Mouse (Mus musculus) limb, embryonic 15.5 days (tissue): ENCODE results near the gene Sec14l5. TPM values are rescaled to one million over a fixed set of nuclear protein-coding genes. Genes with fewer than 3 reads are reported as not detected.
A peak's percentile ranks its signal among the peaks of the same experiment; 100 is the strongest.

Experiments used
- ATAC-seq: fragments of 200-750 bp; cut with Nextera tagmentation; 2 replicates; pipeline ENCODE4 v1.8.0; 2017; ENCODE audit warnings: low read depth, moderate TSS enrichment; ENCODE audit not compliant: insufficient number of reproducible peaks, low FRiP score, low TSS enrichment
- H3K27ac ChIP-seq: fragments of 300-500 bp; sonication (generic); 2 replicates; pipeline ENCODE4 v1.5.1; 2015; ENCODE audit warnings: moderate library complexity, mild to moderate bottlenecking, inconsistent platforms
- H3K27me3 ChIP-seq: fragments of 300-500 bp; sonication (generic); 2 replicates; pipeline ENCODE4 v1.6.1; 2015; ENCODE audit warnings: inconsistent platforms
- H3K36me3 ChIP-seq: fragments of 300-500 bp; sonication (generic); 2 replicates; pipeline ENCODE4 v1.6.1; 2015; ENCODE audit warnings: inconsistent platforms
- H3K4me1 ChIP-seq: fragments of 300-500 bp; sonication (generic); 2 replicates; pipeline ENCODE4 v1.6.1; 2015; ENCODE audit warnings: inconsistent platforms
- H3K4me2 ChIP-seq: fragments of 300-500 bp; sonication (generic); 2 replicates; pipeline ENCODE4 v1.6.1; 2015; ENCODE audit warnings: mild to moderate bottlenecking, inconsistent platforms
- H3K4me3 ChIP-seq: fragments of 300-500 bp; sonication (generic); 2 replicates; pipeline ENCODE4 v1.5.1; 2015; ENCODE audit warnings: mild to moderate bottlenecking, inconsistent platforms
- H3K9ac ChIP-seq: fragments of 300-500 bp; sonication (generic); 2 replicates; pipeline ENCODE4 v1.6.1; 2015; ENCODE audit warnings: inconsistent platforms
- H3K9me3 ChIP-seq: fragments of 300-500 bp; sonication (generic); 2 replicates; pipeline ENCODE4 v1.6.1; 2016; ENCODE audit warnings: inconsistent platforms
- WGBS: fragments of 180-500 bp; shearing (Covaris S2); methylation state at CpG from one replicate; pipeline ENCODE4 v1.1.7; 2015; 5-methylcytosine and 5-hydroxymethylcytosine counted together
- polyA plus RNA-seq: library from polyadenylated mRNA; unstranded; fragments of >200 nt; fragmentation: Nextera tagmentation; extraction: Ambion mirVana; gene quantifications from 2 replicates; pipeline ENCODE4 v1.2.1, GENCODE M21; 2015

The Sec14l5 gene
- polyA plus RNA-seq: 0.09 and 0.29 TPM in 2 replicates

GRCm38 (mm10) chr16:5147037-5147385 lies at the start of gene Sec14l5:
Sec14l5 (plus strand) TSS chr16:5147109.
- Histone ChIP-seq H3K4me1 (peaks cover 13% of the 10 kb centered on the region), H3K27ac (no peak within 1 kb of the TSS), H3K27me3 (peaks cover 34% of the 10 kb centered on the region), H3K9me3 (no peaks in the 10 kb centered on the region), H3K4me2 (peak within 1 kb of the TSS; percentile 52), H3K4me3 (peak within 1 kb of the TSS; percentile 34), H3K36me3 (no peaks in the 10 kb centered on the region), H3K9ac (0 out of 2 replicates have a peak within 1 kb of the TSS, but pooled peaks have one; percentile 15)
- 16% methylated on average over 13 of the region's 13 CpGs for WGBS
- no peak for ATAC-seq

DNA sequence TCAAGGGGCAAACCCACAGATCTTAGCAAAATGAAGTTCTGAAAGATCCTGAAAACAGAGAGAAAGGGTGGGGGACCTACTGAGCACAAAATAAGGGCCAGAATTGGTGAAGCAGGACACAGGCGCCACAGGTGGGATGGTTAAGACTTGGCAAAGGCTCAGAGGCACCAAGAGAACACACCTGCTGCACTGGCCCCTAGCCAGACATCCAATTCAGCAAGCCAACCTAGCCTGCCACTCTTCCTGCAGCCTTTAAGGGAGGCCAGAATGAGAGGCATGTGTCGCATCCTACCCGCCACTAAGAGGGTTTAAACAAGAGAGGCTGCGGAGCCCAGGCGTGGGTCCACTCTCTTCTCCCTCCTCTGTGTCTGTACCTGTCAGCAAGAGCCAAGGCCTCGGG lies 45.9 kb upstream of the Sec14l5 start:
- Histone ChIP-seq H3K9ac (no peak overlapping the region), H3K36me3 (no peaks in the 10 kb centered on the region), H3K4me2 (no peak overlapping the region), H3K27ac (no peak overlapping the region), H3K4me3 (no peak overlapping the region), H3K9me3 (no peaks in the 10 kb centered on the region), H3K4me1 (no peaks in the 10 kb centered on the region), H3K27me3 (no peaks in the 10 kb centered on the region)
- 64% methylated on average over 6 of the region's 6 CpGs for WGBS
- ATAC-seq: no peak

DNA sequence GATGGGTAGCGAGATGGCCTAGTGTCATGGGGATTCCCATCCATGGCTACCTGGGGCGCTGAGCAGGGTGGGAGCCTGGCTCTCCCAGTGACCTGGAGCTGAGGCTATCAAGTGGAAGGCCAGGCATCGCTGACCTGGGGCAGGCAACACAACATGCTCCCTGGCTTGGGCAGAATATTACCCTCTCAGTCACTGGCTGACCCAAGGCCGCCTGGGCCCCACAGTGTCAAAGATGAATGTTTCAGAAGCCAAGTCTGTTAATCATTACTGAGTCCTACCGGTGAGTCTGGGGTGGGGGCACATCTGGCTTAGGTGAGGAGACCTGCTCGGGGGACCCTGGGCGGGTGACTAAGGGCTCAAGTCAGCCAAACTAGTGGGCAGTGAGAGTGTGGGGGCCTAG lies 37.0 kb upstream of the Sec14l5 start:
- Histone ChIP-seq H3K9ac (no peak overlapping the region), H3K27me3 (no peaks in the 10 kb centered on the region), H3K27ac (no peak overlapping the region), H3K4me2 (no peak overlapping the region), H3K9me3 (no peaks in the 10 kb centered on the region), H3K4me3 (no peak overlapping the region), H3K4me1 (peaks cover 19% of the 10 kb centered on the region), H3K36me3 (no peaks in the 10 kb centered on the region)
- no peak for ATAC-seq
- WGBS: 66% methylated on average over 7 of the region's 7 CpGs

DNA sequence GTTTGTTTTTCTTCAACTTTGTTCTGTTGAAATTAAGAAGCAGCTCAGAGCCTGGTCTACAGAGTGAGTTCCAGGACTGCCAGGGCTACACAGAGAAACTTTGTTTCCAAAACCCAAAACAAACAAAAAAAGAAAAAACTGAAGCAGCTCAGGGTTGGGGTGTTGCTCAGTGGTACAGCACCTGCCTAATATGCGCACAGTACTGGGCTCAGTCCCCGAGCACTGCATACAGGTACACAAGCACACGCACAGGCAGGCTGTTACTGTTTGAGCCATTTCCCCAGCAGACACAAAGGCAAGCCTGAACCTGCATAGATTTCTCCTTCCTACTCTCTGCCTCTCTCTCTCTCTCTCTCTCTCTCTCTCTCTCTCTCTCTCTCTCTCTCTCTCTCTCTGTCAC lies 35.9 kb upstream of the Sec14l5 start:
- Histone ChIP-seq H3K9me3 (no peaks in the 10 kb centered on the region), H3K36me3 (no peaks in the 10 kb centered on the region), H3K9ac (no peak overlapping the region), H3K4me1 (peaks cover 19% of the 10 kb centered on the region), H3K4me2 (no peak overlapping the region), H3K4me3 (no peak overlapping the region), H3K27ac (no peak overlapping the region), H3K27me3 (peaks cover 4% of the 10 kb centered on the region; the same call in 1 of the 2 replicates)
- ATAC-seq: no peak
- WGBS: 83% methylated on average over 3 of the region's 3 CpGs

GRCm38 (mm10) chr16:5113002-5113550 lies 33.8 kb upstream of the Sec14l5 start:
- H3K9me3 ChIP-seq: no peaks in the 10 kb centered on the region
- ATAC-seq: no peak
- peaks cover 19% of the 10 kb centered on the region for H3K4me1 ChIP-seq
- H3K36me3 ChIP-seq: no peaks in the 10 kb centered on the region
- H3K9ac ChIP-seq: no peak overlapping the region
- WGBS: 45% methylated on average over 4 of the region's 4 CpGs
- no peak overlapping the region for H3K4me3 ChIP-seq
- peaks cover 4% of the 10 kb centered on the region; the same call in 1 of the 2 replicates for H3K27me3 ChIP-seq
- peak overlapping the region; percentile 62 for H3K27ac ChIP-seq
- no peak overlapping the region for H3K4me2 ChIP-seq

DNA sequence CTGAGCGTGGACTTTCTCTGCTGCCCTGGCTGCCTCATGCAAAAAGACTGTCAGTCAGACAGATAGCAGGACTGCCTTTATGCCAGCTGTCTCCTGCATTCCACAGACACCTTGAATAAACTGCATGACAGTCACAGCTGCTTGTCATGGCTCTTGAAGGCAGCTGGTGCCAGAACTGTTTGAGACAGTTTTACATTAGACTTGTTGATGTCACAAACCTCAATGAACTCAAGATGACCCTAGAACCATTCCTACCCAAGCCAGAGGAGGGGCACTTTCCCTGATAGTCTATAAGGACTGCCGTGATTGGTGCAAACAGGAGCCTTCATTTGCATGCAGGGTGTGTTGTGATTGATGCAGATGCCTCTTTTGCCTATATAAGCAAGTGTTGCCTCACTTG lies 33.3 kb upstream of the Sec14l5 start:
- H3K27ac ChIP-seq: no peak overlapping the region
- peak; percentile 35; the same call in 1 of the 2 replicates for ATAC-seq

GRCm38 (mm10) chr16:5119385-5119784 lies 27.5 kb upstream of the Sec14l5 start:
- H3K27me3 ChIP-seq: peaks cover 19% of the 10 kb centered on the region
- no peaks in the 10 kb centered on the region for H3K9me3 ChIP-seq
- H3K4me2 ChIP-seq: no peak overlapping the region
- no peak for ATAC-seq
- H3K9ac ChIP-seq: no peak overlapping the region
- H3K4me1 ChIP-seq: peaks cover 5% of the 10 kb centered on the region; the same call in 1 of the 2 replicates
- no peak overlapping the region for H3K27ac ChIP-seq
- WGBS: 65% methylated on average over 4 of the region's 4 CpGs
- H3K4me3 ChIP-seq: no peak overlapping the region
- H3K36me3 ChIP-seq: no peaks in the 10 kb centered on the region

More for the DNA sequence above, 33.3 kb upstream of the Sec14l5 start:
- H3K4me2 ChIP-seq: no peak overlapping the region
- no peak overlapping the region for H3K4me3 ChIP-seq
- H3K27me3 ChIP-seq: peaks cover 4% of the 10 kb centered on the region; the same call in 1 of the 2 replicates
- H3K9ac ChIP-seq: no peak overlapping the region
- WGBS: 56% methylated on average over 2 of the region's 2 CpGs
- H3K9me3 ChIP-seq: no peaks in the 10 kb centered on the region
- no peaks in the 10 kb centered on the region for H3K36me3 ChIP-seq
- H3K4me1 ChIP-seq: peaks cover 19% of the 10 kb centered on the region

DNA sequence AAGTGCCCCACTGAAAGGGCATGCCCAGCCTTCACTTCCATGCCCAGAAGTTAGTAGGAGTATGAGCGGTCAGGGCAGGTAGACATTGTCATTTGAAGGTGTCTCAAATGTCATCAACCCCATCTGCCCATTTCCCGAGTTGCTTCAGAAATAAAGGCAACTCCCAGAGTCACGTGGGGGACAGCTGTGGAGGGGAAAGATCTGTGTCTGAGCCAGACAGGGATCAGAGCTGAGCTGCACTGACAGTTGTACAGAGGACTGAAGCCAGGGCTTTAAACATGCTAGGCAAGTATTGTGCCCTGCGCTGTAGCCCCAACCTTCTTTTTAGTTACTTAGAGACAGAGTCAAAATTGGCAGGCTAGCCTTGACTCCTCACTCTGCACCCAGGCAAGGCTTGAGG lies 27.1 kb upstream of the Sec14l5 start:
- H3K36me3 ChIP-seq: no peaks in the 10 kb centered on the region
- H3K27me3 ChIP-seq: peaks cover 19% of the 10 kb centered on the region
- 76% methylated on average over 4 of the region's 4 CpGs for WGBS
- H3K27ac ChIP-seq: no peak overlapping the region
- no peak overlapping the region for H3K4me3 ChIP-seq
- no peak overlapping the region for H3K4me2 ChIP-seq
- H3K4me1 ChIP-seq: peaks cover 5% of the 10 kb centered on the region; the same call in 1 of the 2 replicates
- no peak for ATAC-seq
- H3K9me3 ChIP-seq: no peaks in the 10 kb centered on the region
- H3K9ac ChIP-seq: no peak overlapping the region

GRCm38 (mm10) chr16:5123476-5123875 lies 23.4 kb upstream of the Sec14l5 start:
- Histone ChIP-seq H3K9ac (no peak overlapping the region), H3K4me2 (no peak overlapping the region), H3K27ac (no peak overlapping the region), H3K36me3 (no peaks in the 10 kb centered on the region), H3K27me3 (peaks cover 23% of the 10 kb centered on the region), H3K4me1 (peaks cover 7% of the 10 kb centered on the region; the same call in 1 of the 2 replicates), H3K4me3 (no peak overlapping the region), H3K9me3 (no peaks in the 10 kb centered on the region)
- no peak for ATAC-seq
- 59% methylated on average over 6 of the region's 6 CpGs for WGBS

- WGBS: 47% methylated on average over 2 of the region's 2 CpGs
- Histone ChIP-seq H3K27me3 (peaks cover 66% of the 10 kb centered on the region), H3K4me2 (peak overlapping the region; percentile 51; the same call in 1 of the 2 replicates), H3K4me3 (no peak overlapping the region), H3K4me1 (peaks cover 32% of the 10 kb centered on the region), H3K36me3 (no peaks in the 10 kb centered on the region), H3K9ac (no peak overlapping the region), H3K9me3 (no peaks in the 10 kb centered on the region), H3K27ac (no peak overlapping the region)
- no peak for ATAC-seq
Measured at GRCm38 (mm10) chr16:5130196-5130595, 16.7 kb upstream of the Sec14l5 start.

DNA sequence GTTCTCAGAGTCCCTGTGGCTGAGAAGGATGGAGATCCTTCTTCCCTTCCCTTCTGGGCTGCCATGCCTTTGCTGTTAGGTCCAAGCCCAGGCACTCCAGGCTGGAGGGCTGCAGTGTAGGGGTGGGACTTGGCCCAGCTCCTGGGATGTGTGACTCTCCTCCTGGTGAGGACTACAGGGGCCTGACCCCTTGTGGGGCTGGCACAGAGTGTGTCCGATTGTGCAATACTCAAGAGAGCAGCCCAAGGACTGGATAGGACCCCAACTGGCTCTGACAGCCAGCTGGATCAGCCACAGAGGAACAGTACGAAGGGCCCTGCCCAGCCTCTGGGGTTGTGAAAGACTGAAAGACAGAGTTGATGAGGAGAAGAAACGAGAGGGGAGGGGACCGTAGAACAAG lies 16.1 kb upstream of the Sec14l5 start:
- WGBS: 20% methylated on average over 4 of the region's 4 CpGs
- Histone ChIP-seq H3K9me3 (no peaks in the 10 kb centered on the region), H3K27me3 (peaks cover 66% of the 10 kb centered on the region), H3K4me1 (peaks cover 32% of the 10 kb centered on the region), H3K4me3 (peak overlapping the region; percentile 38), H3K36me3 (no peaks in the 10 kb centered on the region), H3K27ac (peak overlapping the region; percentile 11; the same call in 1 of the 2 replicates), H3K4me2 (peak overlapping the region; percentile 51), H3K9ac (no peak overlapping the region)
- ATAC-seq: no peak

DNA sequence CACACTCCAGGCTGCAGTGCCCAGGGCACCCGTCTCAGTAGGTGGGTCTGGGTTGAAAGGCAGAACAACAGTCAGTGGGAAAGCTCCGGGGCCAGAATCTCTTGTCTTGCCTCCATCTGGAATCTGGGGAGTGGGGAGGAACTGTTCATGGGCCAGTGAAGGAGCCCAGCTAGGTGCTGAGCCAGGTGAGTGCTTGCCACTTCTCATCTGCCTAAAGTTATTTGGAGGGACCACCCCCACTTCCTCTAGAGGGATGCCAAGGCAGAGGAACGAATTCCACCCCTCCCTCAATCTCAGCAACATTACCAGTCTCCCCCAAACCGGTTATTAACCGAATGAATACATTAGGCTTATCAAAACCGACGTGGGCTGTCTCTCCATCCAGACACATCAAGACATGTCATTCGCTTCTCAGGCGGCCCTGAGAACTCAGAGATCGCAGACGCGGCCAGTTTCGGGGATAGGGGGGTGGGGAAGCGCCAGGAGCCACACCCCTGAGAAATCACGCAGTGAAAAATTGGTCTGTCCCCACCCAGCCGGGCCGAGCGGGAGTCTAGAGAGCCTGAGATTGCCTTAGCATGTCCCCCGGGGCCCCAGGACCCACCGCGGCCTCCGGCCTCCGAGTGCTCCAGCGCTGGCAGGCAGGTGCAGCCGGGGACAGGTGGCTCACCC lies 15.5 kb upstream of the Sec14l5 start:
- H3K9ac ChIP-seq: 0 out of 2 replicates have a peak overlapping the region, but pooled peaks have one; percentile 12
- peaks cover 37% of the 10 kb centered on the region for H3K4me1 ChIP-seq
- H3K27me3 ChIP-seq: peaks cover 70% of the 10 kb centered on the region
- peak overlapping the region; percentile 38 for H3K4me3 ChIP-seq
- peak overlapping the region; percentile 65 for H3K27ac ChIP-seq
- H3K36me3 ChIP-seq: no peaks in the 10 kb centered on the region
- no peak for ATAC-seq
- H3K4me2 ChIP-seq: peak overlapping the region; percentile 51
- no peaks in the 10 kb centered on the region for H3K9me3 ChIP-seq
- 2% methylated on average over 25 of the region's 25 CpGs for WGBS
